Mouse (Mus musculus) brain, adult 2 months (tissue): ENCODE results near the gene Chrm3.
"Not testable (repeated sequence)": the region's sequence is repeated elsewhere in the genome, so short reads cannot be mapped to it uniquely, and the experiment has no call there.

Experiments used
- DNase-seq: peaks from one replicate; pipeline ENCODE4 v3.0.0; 2011; ENCODE audit warnings: low read depth, low spot score

Chrm3 gene

DNA sequence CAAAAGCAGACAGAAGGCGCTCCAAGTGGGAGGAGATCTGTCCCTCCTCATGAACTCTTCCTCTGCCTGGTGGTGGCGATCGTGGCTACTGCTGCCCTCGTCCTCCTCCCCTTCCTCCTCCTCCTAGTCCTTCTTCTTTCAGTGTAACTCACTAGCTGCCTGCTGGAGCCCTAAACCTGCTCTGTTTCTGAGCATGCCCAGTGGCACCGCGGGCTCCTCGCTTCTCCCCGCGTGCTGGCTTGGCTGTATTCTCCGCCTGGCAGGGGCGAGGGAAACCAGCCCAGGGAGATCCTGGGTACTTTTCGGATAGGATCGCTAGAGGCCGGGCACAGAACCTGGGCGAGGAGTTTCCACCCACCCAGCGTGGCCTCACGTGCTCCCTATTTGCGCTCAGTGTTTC lies at the start of gene Chrm3:
TSS of gene Chrm3 (minus strand) at position 71 of the 400 bp plus-strand sequence.
- peak; percentile 86 for DNase-seq

DNA sequence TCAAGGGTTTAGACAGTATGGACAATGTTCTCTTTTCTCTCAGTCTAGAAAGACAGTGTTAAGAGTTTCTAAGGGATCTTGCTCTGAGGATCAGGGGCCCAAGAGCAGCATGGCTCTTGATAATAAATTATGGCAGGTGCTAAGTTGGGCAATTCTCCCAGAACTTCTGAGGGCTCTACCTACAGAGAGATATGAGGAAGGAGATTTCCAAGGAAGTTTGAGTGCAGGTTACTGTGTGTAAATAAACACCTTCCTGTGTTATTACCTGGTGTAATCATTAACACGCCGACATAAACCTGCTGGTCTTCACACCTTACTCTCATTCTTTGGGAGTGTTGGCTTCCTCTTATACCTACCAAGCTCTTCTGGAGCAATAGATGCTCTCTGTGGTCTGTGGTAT lies 33.7 kb upstream of the Chrm3 start:
- no peak for DNase-seq

DNA sequence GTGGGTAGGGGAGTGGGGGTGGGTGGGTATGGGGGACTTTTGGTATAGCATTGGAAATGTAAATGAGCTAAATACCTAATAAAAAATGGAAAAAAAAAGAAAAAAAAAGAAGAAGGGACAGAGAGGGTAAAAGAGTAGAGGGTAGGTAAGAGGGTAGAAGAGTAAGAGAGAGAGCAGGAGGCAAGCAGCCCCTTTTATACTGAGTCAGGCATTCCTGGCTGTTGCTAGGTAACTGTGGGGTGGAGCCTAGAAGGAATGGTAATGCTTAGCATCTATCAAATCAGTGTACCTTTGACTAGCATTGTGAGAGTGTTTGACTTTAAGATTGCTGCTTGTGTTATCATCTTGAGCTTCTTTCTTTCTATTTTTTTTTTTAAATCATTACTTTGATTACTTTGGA lies 14.8 kb upstream of the Chrm3 start:
- not testable (repeated sequence) for DNase-seq

DNA sequence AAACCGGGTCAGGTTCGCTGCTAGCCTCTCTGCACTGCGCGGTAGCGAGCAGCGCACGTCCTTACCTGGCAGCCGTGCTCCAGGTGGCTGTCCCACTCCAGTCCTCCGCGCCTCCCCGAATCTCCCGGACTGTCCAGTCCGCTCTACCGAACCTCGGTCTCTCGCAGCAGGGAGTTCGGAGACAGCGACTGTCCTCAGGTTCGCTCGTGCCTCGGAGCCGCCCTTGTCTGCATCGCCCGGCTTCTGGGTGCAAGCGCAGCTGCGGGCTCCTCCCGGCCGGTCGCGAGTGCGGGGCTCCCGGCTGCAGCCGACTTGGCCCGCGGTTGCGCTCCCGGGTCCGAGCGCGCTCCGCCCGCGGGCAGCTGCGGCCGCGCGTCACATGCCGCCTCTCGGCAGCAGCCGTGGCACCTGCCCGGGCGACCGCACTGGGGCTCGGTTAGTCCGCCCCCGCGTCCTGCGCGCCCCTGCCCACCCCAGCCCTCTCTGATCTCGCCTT lies 400 bp downstream of the Chrm3 start:
- peak; percentile 42 for DNase-seq

DNA sequence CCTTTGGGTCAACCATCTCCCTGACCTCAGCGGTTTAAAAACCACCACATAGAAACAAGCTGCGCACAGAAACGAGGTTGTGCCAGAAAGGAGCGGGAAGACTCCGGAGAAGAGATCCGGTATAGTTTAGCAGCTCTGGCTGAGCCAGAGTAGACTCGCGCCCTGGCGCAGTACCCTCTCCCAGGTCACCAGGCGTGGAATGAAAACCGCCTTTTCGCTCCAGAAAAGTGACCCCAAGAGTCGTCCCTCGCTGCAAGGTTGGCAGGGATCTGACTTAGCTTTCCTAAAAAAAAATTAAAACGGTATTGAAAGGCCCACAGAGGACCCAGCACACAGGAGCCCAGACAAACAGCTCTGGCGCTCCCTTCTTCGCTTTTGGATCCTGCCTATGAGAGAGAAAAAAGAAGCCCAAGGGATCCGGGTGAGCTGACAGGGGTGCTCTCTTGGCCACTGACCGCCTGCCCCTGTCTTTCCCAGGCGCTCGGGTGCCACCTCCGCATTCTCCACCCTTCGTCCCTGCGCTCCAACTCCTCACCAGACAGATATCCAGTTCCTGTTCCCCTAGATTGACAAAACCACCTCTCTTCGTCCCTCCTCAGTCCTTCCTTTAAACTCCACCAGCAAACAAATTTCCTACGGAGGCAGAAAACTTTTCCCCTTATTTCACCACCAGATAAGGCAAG lies 990 bp downstream of the Chrm3 start:
- DNase-seq = no peak

DNA sequence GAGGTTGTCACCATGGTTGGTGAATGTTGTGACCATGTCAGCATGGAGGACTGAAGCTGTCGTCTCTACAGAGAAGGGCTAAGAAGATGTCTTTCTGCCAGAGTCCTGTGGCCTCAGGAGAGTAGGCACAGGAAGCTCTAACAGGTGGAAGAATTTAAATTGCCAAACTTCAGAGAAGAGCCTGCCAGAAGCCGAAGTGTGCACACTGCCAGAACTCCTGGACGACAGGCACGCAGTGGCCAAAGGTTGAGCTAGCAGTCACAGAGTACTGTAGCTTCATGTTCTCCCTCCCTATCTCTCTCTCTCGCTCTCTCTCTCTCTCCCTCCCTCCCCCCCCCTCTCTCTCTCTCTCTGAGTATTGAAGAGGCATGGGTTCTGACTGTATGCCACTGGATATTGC lies 4.9 kb downstream of the Chrm3 start:
- DNase-seq = no peak

DNA sequence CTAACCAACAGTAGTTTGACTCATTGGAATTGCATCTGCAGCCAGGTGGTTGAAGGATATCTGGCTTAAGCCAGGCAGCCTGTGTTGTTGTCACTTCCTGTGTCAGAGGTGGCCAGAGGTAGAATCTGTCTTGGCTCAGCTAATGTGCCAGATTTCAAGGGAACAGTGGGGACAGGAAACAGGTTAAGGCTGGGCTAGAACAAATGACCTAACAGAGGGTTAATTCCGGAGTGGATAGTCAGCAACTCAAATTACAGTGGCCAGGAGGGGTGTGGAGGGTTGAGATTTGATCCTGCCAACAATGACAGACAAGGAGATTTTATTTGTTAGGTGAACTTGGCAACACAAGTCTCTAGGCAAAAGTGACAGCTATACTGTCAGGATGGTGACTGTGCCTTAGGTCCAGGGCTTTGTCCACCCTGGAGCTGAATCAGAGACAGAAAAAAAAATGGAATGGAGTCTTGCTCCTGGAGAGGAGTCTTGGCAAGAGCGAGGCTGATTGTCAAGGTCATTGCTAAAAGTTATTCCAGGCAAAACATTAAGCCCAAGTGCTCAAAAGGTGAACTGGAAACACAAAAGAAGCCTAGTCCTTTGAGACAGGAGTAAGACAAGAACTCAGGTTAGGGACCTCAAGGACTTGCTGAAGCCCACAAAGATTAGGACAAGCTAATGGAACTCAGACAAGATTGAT lies 5.6 kb downstream of the Chrm3 start:
- DNase-seq = no peak

DNA sequence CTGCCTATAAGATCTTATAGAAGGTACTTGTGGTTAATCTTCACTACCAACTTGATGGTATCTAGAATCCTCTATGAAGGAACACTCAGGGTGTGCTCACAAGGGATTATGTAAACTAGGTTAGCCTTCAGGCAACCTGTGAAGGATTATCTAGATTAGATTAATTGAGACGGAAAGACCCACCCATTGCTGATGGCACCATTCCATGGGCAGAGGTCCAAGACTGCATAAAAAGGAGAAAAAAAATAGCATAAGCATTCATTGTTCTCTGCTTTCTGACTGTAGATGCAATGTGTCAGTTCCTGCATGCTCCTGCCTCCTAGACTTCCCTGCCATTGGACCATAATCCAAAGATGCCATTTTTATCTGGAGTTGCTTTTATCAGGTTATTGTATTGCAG lies 8.5 kb downstream of the Chrm3 start:
- no peak for DNase-seq

DNA sequence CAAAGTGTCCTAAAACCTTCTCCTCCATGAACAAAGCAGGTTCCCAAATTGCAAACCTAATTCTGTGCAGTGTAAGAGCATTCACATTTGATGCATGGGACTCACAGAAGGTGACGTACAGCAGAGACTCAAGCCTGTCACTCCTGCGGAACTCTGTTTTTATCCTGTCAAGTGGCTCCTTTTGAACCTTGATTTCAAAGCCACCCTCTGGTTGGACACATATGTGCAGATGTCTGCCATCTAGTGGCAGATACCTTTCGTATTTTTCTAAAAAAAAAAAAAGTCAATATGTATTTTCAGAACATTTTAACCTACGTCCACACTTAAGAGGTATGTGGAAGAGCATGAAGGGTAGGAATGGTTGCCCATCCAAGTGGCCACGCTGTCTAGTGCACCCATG lies 16.3 kb downstream of the Chrm3 start:
- peak; percentile 34 for DNase-seq

DNA sequence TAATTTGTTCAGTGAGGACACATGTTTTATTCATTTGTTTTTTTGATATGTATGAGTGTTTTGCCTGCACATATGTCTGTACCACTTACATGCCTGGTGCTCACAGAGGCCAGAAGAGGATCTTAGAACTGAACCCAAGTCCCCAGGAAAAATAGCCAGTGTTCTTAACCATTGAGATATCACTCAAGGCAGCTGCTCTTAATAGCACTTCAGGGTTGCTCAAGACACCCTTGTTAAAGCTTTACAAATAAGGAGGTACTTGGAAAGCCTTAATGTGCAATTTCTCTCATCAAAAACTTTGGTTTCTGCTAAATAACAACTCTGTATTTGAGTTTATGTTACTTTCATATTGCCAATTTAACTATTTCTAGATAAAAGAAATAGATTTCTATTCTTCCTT lies 25.1 kb downstream of the Chrm3 start:
- no peak for DNase-seq

DNA sequence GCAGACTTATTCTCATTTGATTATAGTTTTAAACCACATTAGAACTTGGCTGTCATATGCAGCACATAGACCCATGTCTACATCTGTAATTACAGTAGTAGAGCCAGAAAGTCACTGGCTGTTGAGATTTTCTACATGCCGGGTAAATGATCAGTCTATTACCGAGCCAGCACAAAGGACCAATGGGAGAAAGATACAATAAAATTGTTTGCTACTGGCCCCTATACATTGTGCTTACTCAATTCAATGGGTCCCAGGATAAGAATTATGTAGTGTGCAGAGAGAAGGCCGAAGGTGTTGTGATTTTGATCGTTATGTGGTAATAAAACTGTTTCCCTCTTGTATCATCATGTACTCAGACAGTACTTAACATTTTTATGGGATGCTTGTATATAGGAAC lies 27.9 kb downstream of the Chrm3 start:
- DNase-seq = no peak

DNA sequence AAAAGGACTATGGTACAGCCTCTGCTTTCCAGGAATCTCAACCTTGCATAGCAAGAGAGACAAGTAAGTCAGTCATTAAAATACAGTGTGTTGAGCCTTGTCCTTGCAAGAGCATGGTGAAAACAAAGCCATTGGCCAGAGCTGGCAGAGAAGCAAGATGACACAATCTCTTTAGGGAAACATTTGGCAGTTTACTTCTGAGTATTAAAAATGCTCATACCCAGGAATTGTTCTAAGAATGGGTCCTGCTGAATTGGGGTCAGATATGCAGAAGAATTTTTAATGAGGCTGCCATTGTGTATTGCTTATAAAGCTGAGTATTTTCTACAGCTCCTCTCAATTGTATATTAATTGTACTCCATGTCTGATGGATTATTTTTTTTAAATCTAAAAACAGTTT lies 50.8 kb downstream of the Chrm3 start:
- no peak for DNase-seq

DNA sequence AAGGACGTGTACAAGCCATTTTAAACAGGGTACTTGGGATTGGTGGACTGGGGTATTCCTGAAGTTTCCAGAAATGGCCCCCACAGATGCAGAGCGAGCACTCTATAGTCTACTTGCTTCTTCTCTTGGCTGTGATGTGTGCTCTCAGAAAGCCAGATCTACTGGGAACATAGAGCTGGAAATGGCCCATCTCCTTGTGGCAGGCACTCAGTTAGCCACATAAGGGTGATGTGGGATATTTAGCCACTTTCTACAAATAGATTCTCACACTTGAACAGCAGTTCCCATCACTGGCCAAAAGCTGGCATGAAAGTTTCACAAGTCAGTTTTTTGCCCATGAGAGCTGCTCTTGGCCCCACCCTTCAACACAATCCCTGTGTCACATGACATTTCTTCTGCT lies 65.5 kb downstream of the Chrm3 start:
- DNase-seq = peak; percentile 49

DNA sequence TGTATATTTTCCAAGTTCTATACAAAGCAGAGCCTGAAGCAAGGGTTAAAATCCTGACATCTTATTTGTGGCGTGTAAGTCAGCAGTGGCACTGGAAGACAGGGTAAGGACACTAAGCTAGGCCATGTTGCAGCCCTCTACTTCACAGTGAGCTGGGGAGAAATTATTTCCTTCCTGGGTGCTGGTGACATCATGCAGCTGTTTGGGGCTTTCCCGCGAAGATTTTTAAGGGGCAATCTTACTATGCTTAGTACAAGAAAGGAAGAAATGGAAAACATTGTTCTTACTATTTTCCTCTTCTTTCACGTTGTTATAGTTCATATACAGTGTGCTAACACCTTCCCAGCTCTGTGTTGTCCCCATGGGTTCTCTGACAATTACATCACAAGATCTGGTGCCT lies 76.3 kb downstream of the Chrm3 start:
- no peak for DNase-seq

DNA sequence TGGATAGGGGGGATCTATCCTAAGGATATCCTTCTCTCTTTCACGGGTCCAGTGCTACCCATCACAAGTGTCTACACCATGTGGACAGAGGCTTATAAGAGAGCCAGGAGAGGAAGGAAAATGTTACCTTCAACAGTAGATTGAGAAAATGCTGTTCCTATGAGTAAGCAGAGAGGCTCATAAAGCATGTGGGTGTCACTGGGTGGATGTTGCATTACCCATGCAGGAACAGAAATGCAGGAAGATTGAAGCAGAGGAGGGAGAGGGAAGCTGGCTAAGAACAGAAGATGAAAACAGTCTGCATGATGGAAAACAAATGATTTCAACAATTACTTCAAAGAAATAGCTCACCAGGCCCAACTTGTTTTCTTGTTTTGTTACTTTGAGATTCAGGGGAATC lies 85.7 kb downstream of the Chrm3 start:
- peak; percentile 65 for DNase-seq

DNA sequence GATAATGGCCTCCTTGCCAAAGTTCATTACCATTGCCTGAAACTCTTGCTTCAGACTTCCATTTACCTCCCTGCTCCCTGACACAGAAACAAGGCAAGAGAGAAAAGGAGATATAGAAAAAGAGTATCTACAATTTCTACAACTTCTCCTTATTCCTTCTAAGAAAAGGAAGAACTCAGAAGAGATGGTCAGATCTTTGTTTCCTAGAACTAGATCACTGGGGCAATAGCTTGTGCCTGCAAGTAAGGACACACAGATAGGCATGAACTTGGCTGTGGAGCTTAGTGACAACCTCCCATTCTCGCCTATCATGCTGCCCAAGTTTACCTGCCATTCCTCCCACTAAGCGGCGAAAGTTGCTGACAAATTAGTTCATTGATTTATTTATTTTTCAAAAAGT lies 96.9 kb downstream of the Chrm3 start:
- no peak for DNase-seq

DNA sequence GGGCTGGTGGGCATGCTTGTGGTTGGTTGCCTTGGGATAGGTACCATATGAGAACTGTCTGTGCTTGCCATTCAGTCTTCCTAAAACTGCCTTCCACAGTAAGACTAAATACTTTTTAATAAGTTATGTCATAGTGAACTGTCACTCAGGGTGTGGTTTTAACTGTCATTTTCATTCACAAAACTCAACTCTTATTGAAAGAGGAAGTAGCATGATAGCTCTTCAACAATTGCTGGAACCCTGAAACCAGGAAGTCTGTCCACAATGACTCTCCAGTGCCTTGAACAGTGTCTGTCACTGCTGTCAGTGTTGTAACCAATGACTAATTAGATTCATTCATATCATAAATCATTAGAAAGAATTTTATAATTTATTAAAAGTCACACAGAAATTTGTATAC lies 107.6 kb downstream of the Chrm3 start:
- no peak for DNase-seq

DNA sequence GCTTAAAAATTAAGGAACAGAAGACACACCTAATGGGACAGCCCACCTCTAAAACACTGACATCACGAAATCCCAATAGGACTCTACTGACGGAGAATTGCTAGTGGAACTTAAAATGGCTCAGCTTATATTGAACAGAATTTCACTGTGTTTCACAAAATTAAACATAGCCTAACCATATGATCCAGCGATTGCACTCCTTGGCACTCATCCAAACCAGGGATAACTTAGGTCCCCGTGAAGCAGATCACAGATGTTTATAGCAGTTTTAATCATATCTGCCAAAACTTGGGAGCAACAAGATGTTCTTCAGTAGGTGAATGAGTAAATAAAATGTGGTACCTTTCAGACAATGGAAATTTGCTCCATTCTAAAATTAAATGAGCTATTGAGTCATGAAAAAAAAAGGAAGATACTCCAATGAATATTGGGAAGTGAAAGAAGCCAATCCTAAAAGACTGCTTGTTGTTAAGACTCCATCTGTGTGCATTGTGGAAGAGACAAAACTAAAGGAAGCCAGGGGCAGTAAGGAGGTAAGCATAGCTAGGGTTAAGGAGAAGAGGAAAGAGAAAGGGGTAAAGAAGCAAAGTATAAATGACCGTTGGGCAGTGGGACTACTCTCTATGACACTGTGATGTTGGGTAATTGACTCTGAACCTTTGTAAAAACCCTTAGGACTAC lies 109.0 kb downstream of the Chrm3 start:
- DNase-seq = peak; percentile 68

DNA sequence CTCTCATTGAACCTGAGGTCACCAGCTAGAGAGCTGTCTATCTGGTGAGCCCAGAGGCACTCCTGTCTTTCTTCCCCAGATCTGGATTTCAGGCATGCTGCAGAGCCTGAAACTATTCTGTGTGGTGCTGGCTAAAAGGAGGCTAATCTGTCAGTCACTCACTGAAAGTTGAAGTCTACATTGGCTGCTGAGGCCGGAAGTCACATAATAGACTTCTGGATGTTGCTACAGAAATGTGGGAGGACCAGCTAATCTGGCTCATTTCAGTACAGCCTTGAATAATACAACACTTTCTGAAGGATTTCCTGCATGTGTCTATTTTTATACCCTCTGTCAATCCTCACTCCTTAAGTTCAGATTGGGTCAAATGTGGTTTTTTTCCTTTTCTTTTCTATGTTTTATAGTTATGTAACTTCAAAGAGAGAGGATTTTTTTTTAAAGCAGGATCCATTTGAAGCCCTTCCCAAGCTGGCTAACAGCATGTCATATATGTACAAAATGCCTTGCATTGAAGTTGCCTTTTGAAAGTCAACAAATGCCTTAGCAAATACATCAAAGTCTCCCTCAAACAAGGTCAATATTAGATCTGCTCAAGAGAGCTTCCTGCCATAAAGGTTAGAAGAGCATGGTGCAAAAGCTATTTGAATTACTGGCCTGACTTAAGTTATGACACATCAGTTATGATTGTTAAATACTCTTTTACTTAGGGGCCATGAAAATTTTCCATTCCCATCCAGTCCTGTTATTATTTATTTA lies 116.2 kb downstream of the Chrm3 start:
- peak; percentile 59 for DNase-seq

DNA sequence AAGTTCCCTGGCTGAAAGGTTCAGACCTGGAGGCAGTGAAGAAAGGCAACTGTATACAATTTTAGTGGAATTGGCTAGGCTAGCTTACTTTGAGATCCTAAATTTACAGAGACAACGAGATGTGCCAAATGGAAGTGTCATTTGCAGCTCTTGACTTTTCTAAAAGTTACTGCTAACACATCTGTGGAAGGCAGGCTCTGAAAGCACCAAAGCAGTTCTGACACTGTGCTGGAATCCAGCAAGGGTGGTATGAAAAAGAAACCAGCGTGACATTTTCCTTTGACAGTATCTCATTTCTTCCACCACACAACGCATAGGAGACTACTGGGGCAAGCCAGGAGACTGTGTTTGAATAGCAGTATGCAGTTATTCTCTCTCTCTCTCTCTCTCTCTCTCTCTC lies 120.4 kb downstream of the Chrm3 start:
- peak; percentile 63 for DNase-seq

DNA sequence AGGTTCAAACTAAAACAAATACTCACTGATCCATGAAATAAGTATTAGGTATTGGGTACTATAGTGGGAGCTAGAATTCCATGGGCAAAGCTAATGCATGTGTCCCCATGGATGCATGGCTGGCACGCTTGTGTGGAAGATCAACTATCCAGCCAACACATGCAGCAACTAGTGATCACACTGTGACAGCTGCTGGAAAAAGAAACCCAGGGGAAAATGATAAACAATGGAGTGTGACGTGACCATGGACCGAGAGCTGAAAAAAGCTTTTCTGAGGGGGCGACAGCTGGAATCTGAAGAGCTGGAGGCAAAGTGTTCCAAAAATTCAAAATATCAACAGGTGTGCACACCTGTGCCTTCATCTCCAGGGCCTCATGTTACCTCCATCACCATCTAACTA lies 120.8 kb downstream of the Chrm3 start:
- no peak for DNase-seq

DNA sequence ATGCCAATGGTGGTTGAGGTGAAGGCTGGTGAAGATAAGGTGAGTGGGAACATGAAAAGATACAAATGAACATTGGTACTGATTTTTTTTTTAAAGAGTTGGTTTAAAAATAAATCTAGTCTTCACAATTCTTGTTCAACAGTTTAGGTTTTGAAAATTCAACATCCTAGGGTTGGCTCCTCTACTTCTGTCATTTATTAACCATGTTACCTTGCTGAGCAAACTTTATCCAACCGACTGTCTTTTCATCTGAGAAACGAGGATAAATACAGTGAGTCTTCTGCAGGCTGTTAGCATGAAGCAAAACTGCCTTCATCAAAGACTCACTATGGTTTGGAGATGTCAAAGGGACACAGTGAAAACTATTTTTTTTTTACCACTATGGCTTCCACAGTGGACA lies 123.0 kb downstream of the Chrm3 start:
- no peak for DNase-seq
